Mouse (Mus musculus) testis, adult 2 months (tissue): ENCODE data around the gene Tcl1b4.
"Not testable (repeated sequence)": the region's sequence is repeated elsewhere in the genome, so short reads cannot be mapped to it uniquely, and the experiment has no call there.

Experiments
- CTCF ChIP-seq: fragments of 200-500 bp; IDR thresholded peaks from 2 replicates; pipeline ENCODE4 v1.5.1; 2012; ENCODE audit warnings: low read depth, mild to moderate bottlenecking, inconsistent platforms, low read length, moderate library complexity; ENCODE audit not compliant: control insufficient read depth, insufficient read depth, insufficient replicate concordance
- POLR2A ChIP-seq: fragments of 200-500 bp; IDR thresholded peaks from 2 replicates; pipeline ENCODE4 v1.6.1; 2012; ENCODE audit warnings: low read depth, mild to moderate bottlenecking, inconsistent platforms, low read length, moderate library complexity; ENCODE audit not compliant: control insufficient read depth

GRCm38 (mm10) chr12:105155286-105155685, 46.5 kb upstream of the Tcl1b4 start:
- not testable (repeated sequence) for TF ChIP-seq CTCF, POLR2A
